Mouse (Mus musculus): ENCODE results near the gene Pibf1. TPM values are rescaled to one million over a fixed set of nuclear protein-coding genes. Genes with fewer than 3 reads are reported as not detected.

The Pibf1 gene
- polyA plus RNA-seq, 1 experiment = 2.5 TPM

- Histone ChIP-seq H3K27me3 (ENCODE audit: control insufficient read depth, insufficient read depth, insufficient read length) (no peaks in the 10 kb centered on the region), H3K79me3 (ENCODE audit: low read depth) (no peaks in the 10 kb centered on the region), H3K79me2 (ENCODE audit: control insufficient read depth, insufficient read depth) (no peaks in the 10 kb centered on the region), H3K36me3 (ENCODE audit: control insufficient read depth, insufficient read depth) (peaks cover 12% of the 10 kb centered on the region), H3K4me3 (ENCODE audit: insufficient read depth, poor library complexity, severe bottlenecking) (no peak overlapping the region), H3ac (ENCODE audit: control insufficient read depth, insufficient read length, low read depth) (no peak overlapping the region)
- TF ChIP-seq MYOD1 (IDR thresholded peaks at IDR 0.05; ENCODE audit: control insufficient read depth, insufficient read length, low read depth) = no peak
- TF ChIP-seq MAX (IDR thresholded peaks at IDR 0.05) = no peak
- no peak for TF ChIP-seq MYOG (IDR thresholded peaks at IDR 0.05; ENCODE audit: control insufficient read depth, extremely low read depth, insufficient read length)
- no peak for TF ChIP-seq CTCF (IDR thresholded peaks at IDR 0.05; ENCODE audit: control insufficient read depth, insufficient read depth, insufficient read length)
- TF ChIP-seq FOSL1 (IDR thresholded peaks at IDR 0.05; ENCODE audit: insufficient read depth, low read length, poor library complexity, severe bottlenecking) = no peak
- no peak for TF ChIP-seq USF1 (IDR thresholded peaks at IDR 0.05; ENCODE audit: low read depth)
- TF ChIP-seq CEBPB (IDR thresholded peaks at IDR 0.05; ENCODE audit: low read depth) = no peak
These were observed 141.3 kb downstream of the Pibf1 start for GRCm38 (mm10) chr14:99240563-99240962.

GRCm38 (mm10) chr14:99244508-99244907 is 145.3 kb downstream of the Pibf1 start:
- no peak overlapping the region for H3K4me3 ChIP-seq (ENCODE audit: insufficient read depth, poor library complexity, severe bottlenecking)
- no peaks in the 10 kb centered on the region for H3K79me3 ChIP-seq (ENCODE audit: low read depth)
- peaks cover 12% of the 10 kb centered on the region for H3K36me3 ChIP-seq (ENCODE audit: control insufficient read depth, insufficient read depth)
- H3K79me2 ChIP-seq (ENCODE audit: control insufficient read depth, insufficient read depth) = no peaks in the 10 kb centered on the region
- H3K27me3 ChIP-seq (ENCODE audit: control insufficient read depth, insufficient read depth, insufficient read length) = no peaks in the 10 kb centered on the region
- no peak overlapping the region for H3ac ChIP-seq (ENCODE audit: control insufficient read depth, insufficient read length, low read depth)
- TF ChIP-seq MYOG (IDR thresholded peaks at IDR 0.05; ENCODE audit: control insufficient read depth, extremely low read depth, insufficient read length) (no peak), CTCF (IDR thresholded peaks at IDR 0.05; ENCODE audit: control insufficient read depth, insufficient read depth, insufficient read length) (no peak), FOSL1 (IDR thresholded peaks at IDR 0.05; ENCODE audit: insufficient read depth, low read length, poor library complexity, severe bottlenecking) (no peak), CEBPB (IDR thresholded peaks at IDR 0.05; ENCODE audit: low read depth) (no peak), MAX (IDR thresholded peaks at IDR 0.05) (no peak), MYOD1 (IDR thresholded peaks at IDR 0.05; ENCODE audit: control insufficient read depth, insufficient read length, low read depth) (no peak), USF1 (IDR thresholded peaks at IDR 0.05; ENCODE audit: low read depth) (no peak)

- H3K79me3 ChIP-seq (ENCODE audit: low read depth) = no peaks in the 10 kb centered on the region
- TF ChIP-seq MYOD1 (IDR thresholded peaks at IDR 0.05; ENCODE audit: control insufficient read depth, insufficient read length, low read depth) (no peak), MAX (IDR thresholded peaks at IDR 0.05) (no peak), USF1 (IDR thresholded peaks at IDR 0.05; ENCODE audit: low read depth) (no peak), MYOG (IDR thresholded peaks at IDR 0.05; ENCODE audit: control insufficient read depth, extremely low read depth, insufficient read length) (no peak), CEBPB (IDR thresholded peaks at IDR 0.05; ENCODE audit: low read depth) (no peak), CTCF (IDR thresholded peaks at IDR 0.05; ENCODE audit: control insufficient read depth, insufficient read depth, insufficient read length) (no peak), FOSL1 (IDR thresholded peaks at IDR 0.05; ENCODE audit: insufficient read depth, low read length, poor library complexity, severe bottlenecking) (no peak)
- no peak overlapping the region for H3ac ChIP-seq (ENCODE audit: control insufficient read depth, insufficient read length, low read depth)
- no peak overlapping the region for H3K4me3 ChIP-seq (ENCODE audit: insufficient read depth, poor library complexity, severe bottlenecking)
- H3K27me3 ChIP-seq (ENCODE audit: control insufficient read depth, insufficient read depth, insufficient read length) = no peaks in the 10 kb centered on the region
- no peaks in the 10 kb centered on the region for H3K79me2 ChIP-seq (ENCODE audit: control insufficient read depth, insufficient read depth)
- H3K36me3 ChIP-seq (ENCODE audit: control insufficient read depth, insufficient read depth) = no peaks in the 10 kb centered on the region
These were observed 162.8 kb downstream of the Pibf1 start for GRCm38 (mm10) chr14:99262026-99262425.

GRCm38 (mm10) chr14:99263816-99264215 is 164.6 kb downstream of the Pibf1 start:
- Histone ChIP-seq H3K27me3 (ENCODE audit: control insufficient read depth, insufficient read depth, insufficient read length) (no peaks in the 10 kb centered on the region), H3K79me3 (ENCODE audit: low read depth) (no peaks in the 10 kb centered on the region), H3K4me3 (ENCODE audit: insufficient read depth, poor library complexity, severe bottlenecking) (no peak overlapping the region), H3K36me3 (ENCODE audit: control insufficient read depth, insufficient read depth) (no peaks in the 10 kb centered on the region), H3K79me2 (ENCODE audit: control insufficient read depth, insufficient read depth) (no peaks in the 10 kb centered on the region), H3ac (ENCODE audit: control insufficient read depth, insufficient read length, low read depth) (no peak overlapping the region)
- TF ChIP-seq MYOD1 (IDR thresholded peaks at IDR 0.05; ENCODE audit: control insufficient read depth, insufficient read length, low read depth) = no peak
- no peak for TF ChIP-seq FOSL1 (IDR thresholded peaks at IDR 0.05; ENCODE audit: insufficient read depth, low read length, poor library complexity, severe bottlenecking)
- no peak for TF ChIP-seq MYOG (IDR thresholded peaks at IDR 0.05; ENCODE audit: control insufficient read depth, extremely low read depth, insufficient read length)
- no peak for TF ChIP-seq USF1 (IDR thresholded peaks at IDR 0.05; ENCODE audit: low read depth)
- no peak for TF ChIP-seq CTCF (IDR thresholded peaks at IDR 0.05; ENCODE audit: control insufficient read depth, insufficient read depth, insufficient read length)
- no peak for TF ChIP-seq CEBPB (IDR thresholded peaks at IDR 0.05; ENCODE audit: low read depth)
- no peak for TF ChIP-seq MAX (IDR thresholded peaks at IDR 0.05)

GRCm38 (mm10) chr14:99265791-99266190 is 166.6 kb downstream of the Pibf1 start:
- H3K36me3 ChIP-seq (ENCODE audit: control insufficient read depth, insufficient read depth) = no peaks in the 10 kb centered on the region
- TF ChIP-seq CTCF (IDR thresholded peaks at IDR 0.05; ENCODE audit: control insufficient read depth, insufficient read depth, insufficient read length) (no peak), USF1 (IDR thresholded peaks at IDR 0.05; ENCODE audit: low read depth) (no peak), MAX (IDR thresholded peaks at IDR 0.05) (no peak), CEBPB (IDR thresholded peaks at IDR 0.05; ENCODE audit: low read depth) (no peak), MYOD1 (IDR thresholded peaks at IDR 0.05; ENCODE audit: control insufficient read depth, insufficient read length, low read depth) (no peak), FOSL1 (IDR thresholded peaks at IDR 0.05; ENCODE audit: insufficient read depth, low read length, poor library complexity, severe bottlenecking) (no peak), MYOG (IDR thresholded peaks at IDR 0.05; ENCODE audit: control insufficient read depth, extremely low read depth, insufficient read length) (no peak)
- no peak overlapping the region for H3ac ChIP-seq (ENCODE audit: control insufficient read depth, insufficient read length, low read depth)
- H3K79me3 ChIP-seq (ENCODE audit: low read depth) = no peaks in the 10 kb centered on the region
- H3K79me2 ChIP-seq (ENCODE audit: control insufficient read depth, insufficient read depth) = no peaks in the 10 kb centered on the region
- H3K4me3 ChIP-seq (ENCODE audit: insufficient read depth, poor library complexity, severe bottlenecking) = no peak overlapping the region
- no peaks in the 10 kb centered on the region for H3K27me3 ChIP-seq (ENCODE audit: control insufficient read depth, insufficient read depth, insufficient read length)

- H3K36me3 ChIP-seq (ENCODE audit: control insufficient read depth, insufficient read depth) = no peaks in the 10 kb centered on the region
- H3K4me3 ChIP-seq (ENCODE audit: insufficient read depth, poor library complexity, severe bottlenecking) = no peak overlapping the region
- no peaks in the 10 kb centered on the region for H3K79me3 ChIP-seq (ENCODE audit: low read depth)
- H3ac ChIP-seq (ENCODE audit: control insufficient read depth, insufficient read length, low read depth) = no peak overlapping the region
- H3K27me3 ChIP-seq (ENCODE audit: control insufficient read depth, insufficient read depth, insufficient read length) = no peaks in the 10 kb centered on the region
- no peak for TF ChIP-seq MYOD1 (IDR thresholded peaks at IDR 0.05; ENCODE audit: control insufficient read depth, insufficient read length, low read depth)
- no peak for TF ChIP-seq FOSL1 (IDR thresholded peaks at IDR 0.05; ENCODE audit: insufficient read depth, low read length, poor library complexity, severe bottlenecking)
- TF ChIP-seq CTCF (IDR thresholded peaks at IDR 0.05; ENCODE audit: control insufficient read depth, insufficient read depth, insufficient read length) = no peak
- TF ChIP-seq USF1 (IDR thresholded peaks at IDR 0.05; ENCODE audit: low read depth) = no peak
- TF ChIP-seq MAX (IDR thresholded peaks at IDR 0.05) = no peak
- H3K79me2 ChIP-seq (ENCODE audit: control insufficient read depth, insufficient read depth) = no peaks in the 10 kb centered on the region
These were observed 167.5 kb downstream of the Pibf1 start for GRCm38 (mm10) chr14:99266749-99267148.
